Mouse (Mus musculus) thymus, adult 2 months (tissue): ENCODE results near the gene Ckap4.

Experiments
- CTCF ChIP-seq: fragments of 200-500 bp; IDR thresholded peaks from 2 replicates; pipeline ENCODE4 v1.5.1; 2012; ENCODE audit warnings: mild to moderate bottlenecking, control low read depth, low read length, moderate library complexity, borderline replicate concordance; ENCODE audit not compliant: control insufficient read depth, poor library complexity, insufficient read depth; ENCODE audit errors: extremely low read depth
- POLR2A ChIP-seq: fragments of 200-500 bp; IDR thresholded peaks from 2 replicates; pipeline ENCODE4 v1.6.1; 2012; ENCODE audit warnings: mild to moderate bottlenecking, low read length, control low read depth, moderate library complexity; ENCODE audit not compliant: control insufficient read depth, poor library complexity, insufficient read depth; ENCODE audit errors: extremely low read depth

DNA sequence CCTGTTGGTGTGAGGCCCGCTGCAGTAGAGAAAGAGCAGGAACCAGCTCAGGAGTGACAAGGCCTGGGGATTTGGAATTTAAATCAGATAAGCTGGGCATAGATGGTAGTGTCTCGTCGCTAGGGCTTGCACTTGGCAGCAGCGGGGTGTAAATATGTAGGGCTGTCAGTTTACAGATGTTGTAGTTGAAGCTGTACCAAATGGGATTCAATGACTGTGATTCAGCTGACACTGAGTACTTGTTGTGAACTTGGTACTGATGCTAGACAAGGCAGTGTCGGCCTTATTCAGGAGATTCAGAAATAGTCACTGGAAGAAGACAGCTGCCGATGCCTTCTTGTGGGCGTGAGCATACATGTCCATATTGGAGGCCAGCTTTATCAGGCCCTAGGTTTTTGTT lies 48.4 kb upstream of the Ckap4 start:
- TF ChIP-seq POLR2A (no peak), CTCF (no peak)
